Mouse (Mus musculus): ENCODE data around the gene Mbd4.
A peak's percentile ranks its signal among the peaks of the same experiment; 100 is the strongest.

Mbd4 gene

GRCm38 (mm10) chr6:115856361-115856745 is 3.2 kb upstream of the Mbd4 start:
- DNase-seq: no peak

GRCm38 (mm10) chr6:115855733-115856360 is 2.7 kb upstream of the Mbd4 start:
- no peak for DNase-seq

DNA sequence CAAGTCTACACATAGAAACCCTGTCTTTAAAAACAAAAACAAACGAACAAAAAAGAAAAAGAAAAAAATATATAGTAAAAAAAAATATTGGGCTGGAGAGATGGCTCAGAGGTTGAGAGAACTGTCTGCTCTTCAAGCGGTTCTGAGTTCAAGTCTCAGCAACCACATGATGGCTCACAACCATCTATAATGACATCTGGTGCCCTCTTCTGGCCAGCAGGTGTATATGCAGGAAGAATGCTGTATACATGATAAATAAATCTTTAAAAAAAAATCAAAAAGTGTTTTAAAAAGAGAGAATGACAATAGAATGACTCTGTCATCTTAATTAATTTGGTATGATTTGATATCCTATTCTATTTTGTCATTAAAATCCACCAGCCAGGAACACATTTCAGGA is 1.3 kb upstream of the Mbd4 start:
- DNase-seq: no peak

DNA sequence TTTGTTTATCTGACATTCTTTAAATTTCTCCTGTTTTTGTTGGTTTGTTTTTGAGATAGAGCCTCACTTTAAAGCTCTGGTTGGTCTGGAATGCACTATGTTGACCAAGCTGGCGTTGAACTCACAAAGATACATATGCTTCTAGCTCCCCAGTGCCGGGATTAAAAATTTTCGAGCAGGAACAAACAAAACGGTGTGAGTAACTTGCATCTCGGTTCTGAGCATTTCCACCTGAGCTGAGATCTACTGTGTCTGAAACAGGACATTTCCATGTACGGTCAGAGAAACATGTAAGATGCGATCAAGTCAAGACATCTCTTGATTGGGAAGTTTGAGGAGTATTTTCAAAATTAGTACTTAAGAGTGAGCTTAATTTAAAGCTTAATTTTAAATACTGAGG is 814 bp upstream of the Mbd4 start:
- DNase-seq: no peak

DNA sequence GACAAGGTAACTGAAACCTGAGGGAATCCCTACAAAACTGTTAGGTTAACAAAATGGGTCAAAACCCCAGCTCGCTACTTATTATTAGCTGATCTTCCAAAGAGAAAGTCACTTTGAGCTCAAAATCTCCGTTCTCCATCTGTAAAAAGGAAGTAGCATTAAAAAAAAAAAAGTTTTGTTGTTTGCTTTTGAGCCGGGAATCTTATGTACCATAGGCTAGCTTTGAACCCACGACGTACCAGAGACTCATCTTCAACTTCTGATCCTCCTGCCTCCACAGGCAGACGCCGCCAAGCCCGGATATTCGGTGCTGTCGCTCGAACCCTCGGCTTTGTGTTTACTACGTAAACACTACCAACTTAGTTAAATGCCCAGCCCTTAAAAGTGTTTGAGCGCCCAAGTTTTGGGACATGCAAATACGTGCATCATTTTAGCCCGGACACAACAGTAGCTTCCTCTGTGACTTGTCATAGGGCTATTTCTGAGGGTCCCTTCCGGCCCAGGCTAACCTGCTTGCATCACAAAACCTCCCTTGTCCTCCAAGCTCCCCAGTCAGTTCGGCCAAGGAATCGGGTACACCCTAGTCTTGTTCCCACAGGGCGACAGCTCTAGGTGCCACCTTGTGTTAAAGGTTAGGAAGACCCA is 603 bp downstream of the Mbd4 start:
- DNase-seq: no peak

GRCm38 (mm10) chr6:115848598-115849304 is 4.4 kb downstream of the Mbd4 start:
- DNase-seq: no peak

DNA sequence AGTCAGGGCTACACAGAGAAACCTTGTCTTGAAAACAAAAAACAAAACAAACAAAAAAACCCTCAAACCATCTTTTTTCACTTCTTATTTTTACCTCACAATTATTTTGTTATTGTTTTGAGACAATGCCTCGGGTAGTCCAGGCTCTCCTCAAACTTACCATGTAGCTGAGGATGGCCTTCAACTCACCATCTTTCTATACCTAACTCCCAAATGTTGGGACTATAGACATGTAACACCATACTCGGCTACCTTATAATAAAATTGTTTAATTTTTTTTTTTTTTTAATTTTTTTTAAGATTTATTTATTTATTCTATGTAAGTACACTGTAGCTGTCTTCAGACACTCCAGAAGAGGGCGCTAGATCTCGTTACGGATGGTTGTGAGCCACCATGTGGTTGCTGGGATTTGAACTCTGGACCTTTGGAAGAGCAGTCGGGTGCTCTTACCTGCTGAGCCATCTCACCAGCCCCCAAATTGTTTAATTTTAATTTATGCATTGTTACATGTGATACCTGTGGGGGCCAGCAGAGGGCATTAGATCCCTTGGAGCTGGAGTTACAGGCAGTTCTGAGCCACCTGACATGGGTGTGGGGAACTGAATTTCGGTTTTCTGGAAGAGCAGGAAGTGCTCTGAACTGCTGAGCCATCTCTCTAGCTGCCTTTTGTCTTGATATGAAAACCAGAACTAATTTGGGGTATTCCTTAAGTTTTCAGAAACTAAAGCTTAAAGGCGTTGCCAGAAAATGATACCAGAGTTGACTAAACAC is 6.3 kb downstream of the Mbd4 start:
- DNase-seq: peak; percentile 21 to 43

- DNase-seq: no peak
These were observed 8.2 kb downstream of the Mbd4 start for GRCm38 (mm10) chr6:115845006-115845405.

DNA sequence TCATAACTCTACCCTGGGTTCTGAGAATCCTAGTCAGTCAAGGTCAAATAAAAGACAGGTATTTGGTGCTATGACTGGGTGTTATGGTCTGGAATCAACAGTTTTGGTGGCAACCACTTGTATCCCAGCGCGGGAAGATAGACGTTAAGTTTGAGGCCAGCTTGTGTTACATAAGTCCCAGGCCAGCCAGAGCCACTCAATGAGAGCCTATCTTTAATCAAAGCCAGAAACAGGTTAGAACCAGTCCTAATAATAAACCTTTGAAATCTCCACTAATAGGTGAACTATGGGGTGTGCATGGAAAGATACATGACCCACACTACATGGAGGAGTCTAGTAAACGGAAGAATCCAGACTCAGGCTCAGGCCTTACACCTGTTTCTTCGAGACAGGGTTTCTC is 14.4 kb downstream of the Mbd4 start:
- DNase-seq: no peak

DNA sequence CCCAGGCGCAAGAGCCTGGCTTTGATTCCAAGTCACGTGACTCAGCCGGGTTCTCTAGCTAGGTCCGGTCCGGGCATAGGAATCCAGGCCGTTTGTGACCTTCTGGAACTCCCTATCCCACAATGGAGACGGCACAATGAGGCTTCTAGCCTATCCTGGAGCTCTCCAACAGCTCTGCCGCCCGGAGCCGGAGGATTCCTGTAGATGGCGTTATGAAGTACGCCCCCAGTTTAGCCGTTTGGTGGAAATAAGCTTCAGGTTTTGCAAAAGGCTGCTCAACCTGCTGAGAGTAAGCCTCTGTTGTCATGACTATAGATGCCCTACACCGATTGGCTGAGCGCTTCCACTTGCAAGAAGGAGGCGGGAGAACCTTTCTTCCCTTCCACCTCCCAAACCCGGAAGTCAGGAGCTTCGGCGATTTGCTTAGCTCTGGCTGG is 15.0 kb downstream of the Mbd4 start, which contains the start of gene Efcab12:
TSS of gene Efcab12 (minus strand) at position 252 of the 437 bp plus-strand sequence.
- DNase-seq: peak; percentile 58 to 71

GRCm38 (mm10) chr6:115833861-115834260 is 19.3 kb downstream of the Mbd4 start:
- DNase-seq: no peak

- DNase-seq: no peak
These were observed 20.9 kb downstream of the Mbd4 start for GRCm38 (mm10) chr6:115832152-115832850.

DNA sequence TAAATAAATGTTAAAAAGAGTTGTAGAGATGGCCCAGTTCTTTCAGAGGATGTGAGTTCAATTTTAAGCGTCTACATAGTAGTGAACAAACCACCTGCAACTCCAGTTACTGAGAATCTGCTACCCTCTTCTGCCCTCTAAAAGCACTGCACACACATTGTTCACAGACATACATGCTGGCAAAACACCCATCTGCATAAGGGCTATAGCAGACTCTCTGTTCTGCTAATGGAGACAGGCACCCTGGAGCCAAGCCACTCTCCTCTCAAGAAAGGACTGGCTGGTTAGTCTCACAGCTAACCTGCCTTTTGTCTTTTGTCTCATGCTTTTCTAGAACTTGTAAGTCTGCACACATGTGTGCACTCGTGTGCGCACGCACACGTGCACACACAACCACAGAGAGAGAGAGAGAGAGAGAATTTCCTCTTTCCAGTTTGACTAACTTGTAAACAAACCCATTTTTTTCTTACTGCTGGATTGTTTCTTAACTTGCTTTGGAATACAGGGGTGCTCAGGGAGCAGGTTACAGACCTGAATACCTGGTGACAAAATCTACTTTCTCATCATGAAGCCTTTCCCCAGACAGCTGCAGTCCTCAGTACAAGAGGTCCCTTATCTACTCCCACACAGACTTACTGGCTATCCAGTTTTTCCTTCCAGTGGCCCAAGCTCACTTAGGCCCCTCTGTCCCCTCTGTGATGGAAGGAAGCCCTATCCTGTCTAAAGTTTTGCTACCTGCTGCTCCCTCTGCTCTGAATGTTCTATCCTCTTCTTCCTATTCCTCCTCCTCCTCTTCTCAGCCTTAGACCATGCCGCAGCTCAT is 22.2 kb downstream of the Mbd4 start:
- DNase-seq: no peak

GRCm38 (mm10) chr6:115823850-115824464 is 29.2 kb downstream of the Mbd4 start:
- DNase-seq: peak; percentile 38 to 62

DNA sequence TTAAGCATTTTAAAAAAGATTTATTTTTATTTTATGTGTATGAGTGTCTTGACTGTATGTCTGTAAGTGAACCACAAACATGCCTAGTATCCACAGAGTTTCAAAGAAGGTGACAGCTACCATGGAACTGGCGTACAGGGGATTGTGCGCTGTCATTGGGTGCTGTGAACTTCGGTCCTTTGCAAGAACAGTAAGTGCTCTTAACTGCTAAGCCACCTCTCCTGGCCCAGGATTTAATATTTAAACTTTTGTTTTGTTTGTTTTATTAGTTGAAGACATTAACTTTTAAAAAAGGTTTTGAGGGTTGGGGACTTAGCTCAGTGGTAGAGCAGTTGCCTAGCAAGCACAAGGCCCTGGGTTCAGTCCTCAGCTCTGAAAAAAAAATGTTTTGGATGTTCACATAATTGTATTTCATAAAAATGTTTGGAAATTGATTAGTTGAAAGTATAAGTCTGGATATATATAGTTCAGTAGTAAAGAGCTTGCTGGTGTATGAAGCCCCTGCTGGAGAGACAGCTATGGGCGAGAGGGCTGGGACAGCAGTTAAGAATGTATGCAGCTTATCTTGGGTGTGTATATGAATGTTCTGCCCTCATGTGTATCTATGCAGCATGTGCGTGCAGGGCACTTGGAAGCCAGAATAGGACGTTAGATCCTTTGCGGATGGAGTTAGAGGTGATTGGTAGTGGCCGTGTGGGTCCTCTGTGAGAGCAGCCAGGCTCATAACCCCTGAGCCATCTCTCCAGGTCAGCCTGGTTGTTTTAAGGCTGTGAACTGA is 31.8 kb downstream of the Mbd4 start:
- no peak for DNase-seq

DNA sequence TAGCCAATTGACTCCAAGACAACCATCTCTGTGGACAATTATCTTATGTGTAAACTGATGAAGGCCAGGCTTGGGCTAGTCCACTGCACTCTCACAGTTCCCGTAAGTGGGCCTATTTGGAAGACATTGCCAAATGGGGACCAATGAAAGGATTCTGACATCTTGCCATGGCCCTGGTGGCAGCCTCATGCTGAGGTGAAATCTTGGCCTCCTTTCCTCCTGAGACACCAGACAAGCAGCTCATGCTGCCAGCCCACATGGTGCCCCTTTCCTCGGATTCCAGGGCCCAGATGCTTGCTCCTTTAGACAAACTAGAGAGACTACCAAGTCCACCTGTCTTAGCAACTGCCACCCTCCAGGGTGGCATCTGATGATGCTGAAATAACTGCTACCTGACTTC is 35.0 kb downstream of the Mbd4 start:
- no peak for DNase-seq

GRCm38 (mm10) chr6:115815041-115815440 is 38.1 kb downstream of the Mbd4 start:
- no peak for DNase-seq

DNA sequence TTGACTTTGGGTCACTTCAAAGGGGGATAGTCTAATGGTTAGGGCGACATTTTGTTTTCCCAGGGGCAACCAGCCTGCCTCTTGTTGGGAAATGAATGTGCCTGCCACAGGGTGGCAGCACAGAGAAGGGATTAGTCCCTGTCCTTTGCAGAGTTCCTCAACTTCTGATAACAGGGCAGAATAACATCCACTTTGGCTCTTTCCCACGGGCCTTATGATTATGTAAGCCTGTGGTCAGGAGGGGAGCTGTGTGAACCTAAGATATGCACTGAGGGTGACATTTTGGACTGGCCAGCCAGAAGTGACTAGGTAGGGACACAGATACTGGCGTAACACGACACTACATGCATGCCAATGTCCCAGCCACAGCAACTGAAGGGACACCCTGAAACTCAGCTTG is 39.1 kb downstream of the Mbd4 start:
- DNase-seq: peak in 1 of 2 experiments; percentile 34

GRCm38 (mm10) chr6:115811606-115812005 is 41.6 kb downstream of the Mbd4 start:
- no peak for DNase-seq

- DNase-seq: peak; percentile 62 to 76
These were observed 44.5 kb downstream of the Mbd4 start, which contains the start of gene Rpl32 for GRCm38 (mm10) chr6:115808488-115809231. Gene Rpl32, minus strand, starts transcription at chr6:115808747.

Data from thymus, adult 18-20 months (tissue).